Mouse (Mus musculus): Measurements from ENCODE around the gene Usp4.

DNA sequence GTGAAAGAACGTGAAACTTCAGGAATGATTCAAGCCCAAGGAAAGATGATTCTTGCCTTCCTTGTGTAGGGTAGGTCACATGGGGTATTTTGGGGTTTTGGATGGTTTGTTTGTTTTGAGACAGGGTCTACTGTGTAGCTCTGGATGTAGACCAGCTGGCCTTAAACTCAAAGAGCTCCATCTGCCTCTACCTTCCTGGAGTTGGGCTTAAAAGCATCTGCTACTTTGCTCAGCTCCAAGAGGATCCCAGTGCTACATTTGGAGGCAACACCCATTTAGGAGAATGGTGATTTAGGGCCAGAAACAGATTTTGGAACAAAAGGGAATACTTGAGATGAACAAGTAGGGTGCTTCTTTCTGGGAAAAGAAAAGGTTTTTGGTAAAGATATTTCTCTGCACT lies 22.9 kb upstream of the Usp4 start:
- TF ChIP-seq CTCF (IDR thresholded peaks at IDR 0.05; ENCODE audit: low read depth) (no peak), EP300 (IDR thresholded peaks at IDR 0.05; ENCODE audit: low read depth) (no peak)
